Comparison of ENCODE assay signal across 19 mouse cellular contexts in genomic region chr1:191974509-191975405, GRCm38 (mm10). TPM values are rescaled to one million over a fixed set of nuclear protein-coding genes. Genes with fewer than 3 reads are reported as not detected.
DNase-seq lines count a peak whose midpoint lies in the region; ATAC-seq and TF ChIP-seq lines count a peak whose summit lies in the region.
"Had no signal": no experiment of that assay in that cellular context is flagged by ENCODE, and none has a peak within 500 bp of the region (broad histone marks: within the 10 kb centered on the region; RNA-seq: fewer than 3 reads in every experiment).

No protein-coding gene starts in this region.

- H3K4me2 ChIP-seq in forebrain, embryonic 11.5 days (ENCODE audit: low read depth, low read length, severe bottlenecking) = no peak overlapping the region
- no peak overlapping the region for H3K4me2 ChIP-seq in forebrain, postnatal 0 days (ENCODE audit: low read depth)
- H3K4me2 ChIP-seq: embryonic facial prominence, embryonic 12.5 days; forebrain, embryonic 12.5 days; hindbrain, embryonic 15.5 days; limb, embryonic 15.5 days had no signal

- WGBS in forebrain, embryonic 11.5 days = 83% methylated on average over 13 of the region's 13 CpGs
- 53% methylated on average over 13 of the region's 13 CpGs for WGBS in forebrain, postnatal 0 days
- 66% methylated on average over 13 of the region's 13 CpGs for WGBS in lung, adult 2 months

- H3K4me3 ChIP-seq in forebrain, embryonic 11.5 days (ENCODE audit: low read depth, low read length) = no peak overlapping the region
- no peak overlapping the region for H3K4me3 ChIP-seq in forebrain, postnatal 0 days (ENCODE audit: low read depth, low read length)
- no peak overlapping the region for H3K4me3 ChIP-seq in lung, adult 2 months (replicated peaks; ENCODE audit: extremely low read depth, low read depth, low read length)
- H3K4me3 ChIP-seq: embryonic facial prominence, embryonic 12.5 days; forebrain, embryonic 12.5 days; hindbrain, embryonic 15.5 days; limb, embryonic 15.5 days had no signal

- no peaks in the 10 kb centered on the region; the same call in 1 of the 2 replicates for H3K4me1 ChIP-seq in forebrain, embryonic 11.5 days (replicated peaks; ENCODE audit: control insufficient read depth, insufficient read depth, low read length)
- H3K4me1 ChIP-seq in forebrain, postnatal 0 days (ENCODE audit: insufficient read depth) = no peaks in the 10 kb centered on the region
- H3K4me1 ChIP-seq in lung, adult 2 months (ENCODE audit: control insufficient read depth, insufficient read depth, low read length) = no peaks in the 10 kb centered on the region

- TF ChIP-seq CTCF in forebrain, postnatal 0 days (IDR thresholded peaks at IDR 0.05; ENCODE audit: low read depth) = no peak
- TF ChIP-seq CTCF in lung, adult 2 months (IDR thresholded peaks at IDR 0.05; ENCODE audit: insufficient read depth, low read length) = no peak

- ATAC-seq in forebrain, embryonic 11.5 days (replicated peaks; ENCODE audit: low FRiP score) = no peak
- ATAC-seq in forebrain, postnatal 0 days = no peak

- no peak overlapping the region for H3K27ac ChIP-seq in forebrain, embryonic 11.5 days (ENCODE audit: low read depth, low read length)
- H3K27ac ChIP-seq in forebrain, postnatal 0 days (ENCODE audit: low read depth, low read length) = no peak overlapping the region
- H3K27ac ChIP-seq: embryonic facial prominence, embryonic 12.5 days; forebrain, embryonic 12.5 days; hindbrain, embryonic 15.5 days; limb, embryonic 15.5 days; stomach, postnatal 0 days had no signal

- DNase-seq in forebrain, embryonic 11.5 days (ENCODE audit: low spot score) = peak; percentile 37
- DNase-seq in forebrain, postnatal 0 days = no peak
- peak; percentile 51 for DNase-seq in NIH3T3 (ENCODE audit: low read depth)
- peak; percentile 62 for DNase-seq in kidney, adult 18-20 months
- DNase-seq in kidney, postnatal 14 days = peak; percentile 74
- no peak for DNase-seq in thymus, postnatal 14 days
- no peak for DNase-seq in cerebellum, adult 11-12 months
- DNase-seq in lung, adult 2 months = no peak
- DNase-seq: adrenal gland, postnatal 10 days; cerebellum, adult 18-20 months; lung, postnatal 14 days; thymus, postnatal 25 days had no signal

- no peaks in the 10 kb centered on the region for H3K9me3 ChIP-seq in forebrain, embryonic 11.5 days (ENCODE audit: control insufficient read depth, low read length)
- no peaks in the 10 kb centered on the region for H3K9me3 ChIP-seq in forebrain, postnatal 0 days (ENCODE audit: low read length)
- H3K9me3 ChIP-seq: embryonic facial prominence, embryonic 12.5 days; forebrain, embryonic 12.5 days; hindbrain, embryonic 15.5 days; limb, embryonic 15.5 days had no signal

- no peak overlapping the region for H3K9ac ChIP-seq in forebrain, embryonic 11.5 days (ENCODE audit: low read length)
- H3K9ac ChIP-seq in forebrain, postnatal 0 days = no peak overlapping the region
- H3K9ac ChIP-seq: embryonic facial prominence, embryonic 12.5 days; forebrain, embryonic 12.5 days; hindbrain, embryonic 15.5 days; limb, embryonic 15.5 days had no signal

- no peaks in the 10 kb centered on the region for H3K36me3 ChIP-seq in forebrain, embryonic 11.5 days (ENCODE audit: control insufficient read depth, insufficient read depth, low read length)
- no peaks in the 10 kb centered on the region for H3K36me3 ChIP-seq in forebrain, postnatal 0 days (ENCODE audit: insufficient read depth)
- H3K36me3 ChIP-seq: embryonic facial prominence, embryonic 12.5 days; forebrain, embryonic 12.5 days; hindbrain, embryonic 15.5 days; limb, embryonic 15.5 days had no signal

- H3K27me3 ChIP-seq in forebrain, embryonic 11.5 days (ENCODE audit: control insufficient read depth, insufficient read depth, low read length) = no peaks in the 10 kb centered on the region
- H3K27me3 ChIP-seq in forebrain, postnatal 0 days (ENCODE audit: insufficient read depth, low read length) = no peaks in the 10 kb centered on the region
- H3K27me3 ChIP-seq: embryonic facial prominence, embryonic 12.5 days; forebrain, embryonic 12.5 days; hindbrain, embryonic 15.5 days; limb, embryonic 15.5 days had no signal

- no peak for TF ChIP-seq POLR2A in lung, adult 2 months (IDR thresholded peaks at IDR 0.05; ENCODE audit: borderline replicate concordance, extremely low read depth, low read depth, low read length)

RNA-seq across cellular contexts. Expression of gene Rd3, which starts 2.4 kb away (rescaled TPM):
- polyA plus RNA-seq in forebrain, embryonic 11.5 days (2014; fragmentation: Nextera tagmentation; extraction: Ambion mirVana) = 0.92 and 1.6 TPM in 2 replicates
- total RNA-seq in forebrain, postnatal 0 days (2014; rRNA removed) = 0.92 and 1.9 TPM in 2 replicates
- 3.3 and 3.4 TPM in 2 replicates for polyA plus RNA-seq in forebrain, postnatal 0 days (2015; fragmentation: Nextera tagmentation; extraction: Ambion mirVana)
- 3.9 and 9.5 TPM in 2 replicates for polyA plus RNA-seq in lung, adult 2 months (2012; rRNA removed)
- total RNA-seq: gastrocnemius, adult 18-20 months; megakaryocyte-erythroid progenitor cell, adult 5-6 weeks had no signal

Comparison
In these comparisons a context has a peak if more than half of its experiments do, and no peak if none do; other contexts are left out.
1. DNase-seq: peak in forebrain, embryonic 11.5 days (single experiment), NIH3T3 (single experiment), kidney, adult 18-20 months (single experiment) and kidney, postnatal 14 days (single experiment); none in forebrain, postnatal 0 days (single experiment), thymus, postnatal 14 days (single experiment), cerebellum, adult 11-12 months (single experiment) and lung, adult 2 months (single experiment).